ENCODE assay signal across 11 mouse cellular contexts in genomic region chr4:46832834-46833544, GRCm38 (mm10).
DNase-seq lines count a peak whose midpoint lies in the region; ATAC-seq and TF ChIP-seq lines count a peak whose summit lies in the region.
"Had no signal": no experiment of that assay in that cellular context is flagged by ENCODE, and none has a peak within 500 bp of the region (broad histone marks: within the 10 kb centered on the region; RNA-seq: fewer than 3 reads in every experiment).

No protein-coding gene starts in this region.

- in situ Hi-C loops in ES-E14 (cut with MboI; ENCODE audit: low sequenced_read_pairs in 2 of 2, unreplicated experiment in 2 of 2): no loop called here

- no peak overlapping the region for H3K27ac ChIP-seq in kidney, postnatal 0 days
- no peak overlapping the region for H3K27ac ChIP-seq in ES-E14 (ENCODE audit: insufficient read depth, low read depth, low read length, poor library complexity, severe bottlenecking)
- H3K27ac ChIP-seq: lung, embryonic 15.5 days had no signal

- DNase-seq in kidney, postnatal 0 days (ENCODE audit: low spot score): no peak
- no peak for DNase-seq in kidney, adult 8-10 months
- DNase-seq in ES-E14 (ENCODE audit: low read depth, low spot score): peak; percentile 24
- peak; percentile 52 for DNase-seq in embryo, embryonic 10.5 days (ENCODE audit: low spot score)
- peak; percentile 9 for DNase-seq in naive thymus-derived CD4-positive, alpha-beta T cell, adult 2 months (ENCODE audit: low read depth)
- DNase-seq in cerebellum, adult 11-12 months: no peak
- no peak for DNase-seq in gastrocnemius, postnatal 10 days
- no peak for DNase-seq in frontal cortex, postnatal 14 days (ENCODE audit: low spot score in 2 of 2)
- DNase-seq: adrenal gland, adult 8-10 months; kidney, adult 11 months had no signal

- H3K4me3 ChIP-seq in kidney, postnatal 0 days (replicated peaks; ENCODE audit: low read depth, low read length): no peak overlapping the region
- H3K4me3 ChIP-seq in ES-E14 (ENCODE audit: insufficient read depth in 1 of 2, low read depth in 1 of 2, low read length in 2 of 2, poor library complexity in 1 of 2, severe bottlenecking in 1 of 2): no peak overlapping the region
- H3K4me3 ChIP-seq: lung, embryonic 15.5 days had no signal

- no peak for ATAC-seq in kidney, postnatal 0 days (replicated peaks; ENCODE audit: low FRiP score, low read depth)

- no peaks in the 10 kb centered on the region for H3K27me3 ChIP-seq in kidney, postnatal 0 days (ENCODE audit: insufficient read depth, low read length)
- H3K27me3 ChIP-seq: lung, embryonic 15.5 days had no signal

- no peak overlapping the region for H3K4me2 ChIP-seq in kidney, postnatal 0 days (ENCODE audit: low read length)
- H3K4me2 ChIP-seq: lung, embryonic 15.5 days had no signal

- no peaks in the 10 kb centered on the region for H3K4me1 ChIP-seq in kidney, postnatal 0 days (replicated peaks; ENCODE audit: insufficient read depth, low read length)
- no peaks in the 10 kb centered on the region for H3K4me1 ChIP-seq in ES-E14 (ENCODE audit: control insufficient read depth in 2 of 2, insufficient read depth in 2 of 2, low read length in 2 of 2, poor library complexity in 1 of 2)
- H3K4me1 ChIP-seq: lung, embryonic 15.5 days had no signal

- peak; percentile 48 for TF ChIP-seq CTCF in kidney, postnatal 0 days (IDR thresholded peaks at IDR 0.05; ENCODE audit: low read depth)

- H3K9ac ChIP-seq in kidney, postnatal 0 days (ENCODE audit: low read depth, low read length): no peak overlapping the region
- no peak overlapping the region for H3K9ac ChIP-seq in ES-E14 (ENCODE audit: insufficient read depth, low read depth, low read length, poor library complexity, severe bottlenecking)
- H3K9ac ChIP-seq: lung, embryonic 15.5 days had no signal

- WGBS in kidney, postnatal 0 days: 59% methylated on average over 12 of the region's 12 CpGs

- H3K36me3 ChIP-seq in kidney, postnatal 0 days (ENCODE audit: insufficient read depth, low read length): no peaks in the 10 kb centered on the region
- H3K36me3 ChIP-seq in ES-E14 (ENCODE audit: control insufficient read depth, insufficient read depth, low read length, poor library complexity, severe bottlenecking): no peaks in the 10 kb centered on the region
- H3K36me3 ChIP-seq: lung, embryonic 15.5 days had no signal

- H3K9me3 ChIP-seq in kidney, postnatal 0 days (replicated peaks; ENCODE audit: low read length): no peaks in the 10 kb centered on the region
- no peaks in the 10 kb centered on the region for H3K9me3 ChIP-seq in ES-E14 (ENCODE audit: control insufficient read depth, insufficient read depth, low read depth, low read length)
- H3K9me3 ChIP-seq: lung, embryonic 15.5 days had no signal

TF ChIP-seq in ES-E14, 5 proteins besides CTCF, POLR2A, EP300 and RAD21:
- TF ChIP-seq ZNF384 (IDR thresholded peaks at IDR 0.05; ENCODE audit: low read depth, low read length) (no peak), CHD2 (IDR thresholded peaks at IDR 0.05; ENCODE audit: low read depth, low read length) (no peak), MAFK (IDR thresholded peaks at IDR 0.05; ENCODE audit: insufficient read depth, low read depth, low read length) (no peak), ZC3H11A (IDR thresholded peaks at IDR 0.05; ENCODE audit: borderline replicate concordance, low read depth, low read length) (peak; percentile 46; the same call in 1 of the 2 replicates), HCFC1 (IDR thresholded peaks at IDR 0.05; ENCODE audit: borderline replicate concordance, insufficient read depth, low read length) (no peak)

Comparison
In these comparisons a context has a peak if more than half of its experiments do, and no peak if none do; other contexts are left out.
1. DNase-seq: peak in ES-E14 (single experiment), embryo, embryonic 10.5 days (single experiment) and naive thymus-derived CD4-positive, alpha-beta T cell, adult 2 months (single experiment); none in kidney, postnatal 0 days (single experiment), kidney, adult 8-10 months (0 of 2), cerebellum, adult 11-12 months (single experiment), gastrocnemius, postnatal 10 days (single experiment) and frontal cortex, postnatal 14 days (0 of 2).